Mouse (Mus musculus) fibroblast of lung, adult 2 months (primary cell): ENCODE data around the gene Srebf1.

Experiments used
- DNase-seq: peaks from one replicate; pipeline ENCODE4 v3.0.0-alpha.2; 2011; ENCODE audit warnings: low read depth

Srebf1 gene

DNA sequence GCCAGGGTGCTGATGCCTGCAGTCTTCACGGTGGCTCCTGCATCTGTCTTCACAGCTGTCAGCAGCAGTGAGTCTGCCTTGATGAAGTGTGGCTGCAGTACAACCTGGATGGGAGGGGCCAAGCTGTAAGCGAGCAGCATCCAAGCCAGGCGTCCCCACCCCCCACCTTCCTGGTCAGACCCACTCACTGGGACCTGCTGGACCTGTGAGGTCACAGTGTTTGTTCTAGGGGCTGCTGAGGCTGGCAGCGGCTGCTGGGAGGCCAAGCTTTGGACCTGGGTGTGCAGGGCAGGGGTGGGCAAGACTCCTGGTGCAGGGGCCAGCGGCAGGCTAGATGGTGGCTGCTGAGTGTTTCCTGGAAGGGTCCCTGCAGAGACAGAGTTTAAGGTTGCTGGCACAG lies 16.2 kb downstream of the Srebf1 start:
- DNase-seq = no peak

DNA sequence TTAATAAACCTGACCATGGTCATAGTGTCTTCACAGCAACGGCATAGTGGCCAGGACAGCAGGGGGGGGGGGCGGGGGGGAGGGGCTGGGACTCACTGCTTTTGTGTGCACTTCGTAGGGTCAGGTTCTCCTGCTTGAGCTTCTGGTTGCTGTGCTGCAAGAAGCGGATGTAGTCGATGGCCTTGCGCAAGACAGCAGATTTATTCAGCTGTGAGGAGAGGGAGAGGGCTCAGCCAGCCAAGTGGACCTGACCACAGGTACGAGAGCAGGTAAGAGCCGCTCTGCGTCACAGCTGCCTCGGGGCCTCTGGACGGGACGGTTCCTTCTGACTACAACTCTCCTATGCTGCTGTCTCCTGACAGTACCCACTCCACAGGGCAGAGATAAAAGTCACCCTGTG lies 17.4 kb downstream of the Srebf1 start:
- no peak for DNase-seq

DNA sequence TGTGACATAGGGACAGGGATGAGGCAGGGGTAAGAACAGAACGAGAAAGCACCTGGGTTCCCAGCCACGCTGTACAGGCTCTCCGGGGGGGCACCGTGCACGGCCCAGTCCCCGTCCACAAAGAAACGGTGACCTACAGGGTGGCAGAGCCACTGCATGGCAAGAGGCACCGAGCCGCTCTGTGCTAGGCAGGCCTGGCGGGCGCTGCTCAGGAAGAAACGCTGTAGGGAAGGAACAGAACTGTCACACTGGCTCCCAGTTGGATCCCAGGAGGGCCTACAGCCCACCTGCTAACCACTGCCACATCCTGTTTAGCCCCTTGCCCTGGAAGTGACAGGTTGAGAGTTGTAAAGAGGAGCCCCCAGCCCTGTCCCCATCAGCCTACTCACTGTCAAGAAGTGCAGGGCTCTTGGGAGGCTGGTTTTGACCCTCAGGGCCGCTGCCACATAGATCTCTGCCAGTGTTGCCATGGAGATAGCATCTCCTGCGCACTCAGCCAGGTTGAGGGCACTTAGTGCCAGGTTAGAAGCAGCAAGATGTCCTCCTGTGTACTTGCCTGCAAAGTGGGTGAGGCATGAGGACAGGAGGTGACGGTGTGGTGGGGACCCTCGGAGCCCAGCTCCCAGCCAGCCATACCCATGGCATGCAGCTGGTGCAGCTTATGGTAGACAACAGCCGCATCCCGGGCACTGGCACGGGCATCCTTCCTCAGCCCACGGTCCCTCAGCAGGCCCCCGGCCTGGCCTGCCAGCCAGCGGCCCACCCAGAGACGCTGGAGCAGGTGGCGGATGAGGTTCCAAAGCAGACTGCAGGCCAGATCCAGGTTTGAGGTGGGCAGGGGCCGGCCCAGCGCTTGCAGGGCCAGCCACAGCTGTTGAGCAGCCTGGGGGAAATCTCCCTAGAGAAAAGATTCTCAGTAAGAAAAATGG lies 19.4 kb downstream of the Srebf1 start:
- no peak for DNase-seq

DNA sequence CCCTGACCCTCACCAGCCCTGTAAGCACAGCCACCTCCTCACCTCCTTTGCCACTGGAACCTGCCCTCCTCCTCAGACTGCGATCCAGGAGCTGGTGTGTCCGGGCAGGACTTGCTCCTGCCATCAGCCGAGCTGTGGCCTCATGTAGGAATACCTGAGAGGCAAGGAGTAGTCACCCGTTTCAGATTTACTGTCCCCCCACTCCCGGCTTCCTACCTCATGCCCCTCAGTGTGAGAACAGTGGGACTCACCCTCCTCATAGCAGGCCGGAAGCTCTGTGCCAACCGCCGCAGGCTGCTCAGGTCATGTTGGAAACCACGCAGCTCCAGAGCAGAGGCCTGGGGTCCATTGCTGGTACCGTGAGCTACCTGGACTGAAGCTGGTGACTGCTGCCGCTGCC lies 22.0 kb downstream of the Srebf1 start:
- DNase-seq = no peak

DNA sequence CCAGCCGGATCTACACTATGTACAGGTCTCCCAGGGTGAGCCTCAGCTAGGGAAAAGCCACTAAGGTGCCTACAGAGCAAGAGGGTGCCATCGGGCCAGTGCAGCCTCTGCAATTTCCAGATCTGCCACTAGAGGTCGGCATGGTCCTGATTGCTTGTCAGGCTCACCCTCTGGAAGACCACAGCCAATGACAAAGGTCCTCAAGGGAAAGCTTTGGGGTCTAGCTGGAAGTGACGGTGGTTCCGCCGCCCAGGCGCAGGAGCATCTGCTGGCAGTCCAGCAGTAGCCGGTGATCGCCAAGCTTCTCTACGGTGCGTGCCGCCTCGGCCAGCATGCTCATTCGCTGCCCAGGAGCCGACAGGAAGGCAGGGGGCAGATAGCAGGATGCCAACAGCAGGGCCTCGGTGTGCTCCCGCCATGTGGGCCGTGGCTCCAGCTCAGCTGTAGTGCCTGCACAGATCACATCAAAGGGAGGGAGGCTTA lies 22.6 kb downstream of the Srebf1 start:
- peak; percentile 65 for DNase-seq

DNA sequence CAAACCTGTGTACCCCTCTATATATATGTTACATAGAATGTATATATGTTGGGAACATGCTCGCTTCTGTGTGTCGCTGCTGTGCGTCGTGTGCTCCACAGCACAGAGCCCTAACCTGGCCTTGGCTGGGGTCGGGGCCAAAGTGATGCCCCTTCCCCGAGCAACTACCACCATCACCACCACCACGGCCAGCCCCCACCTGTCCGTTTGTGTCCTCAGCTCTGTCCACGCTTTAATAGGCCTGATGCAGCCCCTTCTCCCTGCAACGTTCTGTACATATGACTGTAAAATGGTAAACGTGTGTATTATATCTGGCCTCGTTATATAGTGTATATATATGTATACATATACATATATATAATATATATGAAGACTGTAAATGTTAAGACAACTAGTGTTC lies 23.7 kb downstream of the Srebf1 start:
- DNase-seq = no peak

DNA sequence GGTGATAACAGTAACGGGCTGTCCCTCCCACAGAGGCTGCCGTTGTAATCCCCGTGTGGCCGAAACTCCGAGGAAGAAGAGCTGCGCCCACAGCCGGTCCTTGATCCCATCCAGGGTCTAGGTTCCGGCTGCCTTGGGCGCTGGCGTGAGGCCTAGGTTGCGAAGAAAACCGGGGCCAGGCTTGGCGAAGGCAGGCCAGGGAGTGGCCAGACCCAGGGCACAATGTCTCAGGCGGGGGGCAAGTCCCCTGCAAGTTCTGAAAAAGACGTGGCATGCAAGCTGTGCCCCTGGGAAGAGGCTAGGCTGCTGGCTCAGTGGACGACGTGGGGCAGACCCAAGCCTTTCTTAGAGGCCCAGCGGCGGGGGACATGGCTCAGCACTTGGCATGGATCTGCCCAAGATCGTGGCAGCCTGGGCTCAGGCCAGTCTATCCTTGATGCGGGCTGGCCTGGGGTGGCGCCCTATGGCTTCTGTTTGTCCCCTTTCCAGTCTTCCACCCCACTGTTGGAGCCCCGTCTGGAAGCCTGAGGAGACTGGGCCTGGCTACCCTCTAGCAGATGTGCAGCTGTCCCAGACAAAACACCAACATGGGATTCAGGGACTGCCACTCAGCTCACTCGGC lies 24.3 kb downstream of the Srebf1 start:
- no peak for DNase-seq

DNA sequence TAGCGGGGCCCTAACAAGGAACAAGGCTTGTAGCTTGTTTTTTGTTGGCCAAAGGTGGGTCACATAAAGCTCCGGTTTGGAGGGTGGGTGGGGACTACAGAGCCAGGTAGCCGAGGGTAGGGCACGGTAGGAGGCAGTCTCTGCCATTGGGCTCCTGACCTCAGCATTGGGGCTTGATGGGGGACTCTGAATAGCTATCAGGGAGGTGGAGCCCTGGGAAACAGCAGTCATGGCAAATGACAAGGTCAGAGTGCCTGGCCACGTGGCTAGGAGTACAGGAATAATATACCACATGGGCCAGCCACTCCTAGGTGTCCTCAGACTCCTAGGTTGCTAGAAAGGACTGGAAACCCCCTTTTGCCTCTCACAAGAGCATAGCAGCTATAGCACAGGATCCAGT lies 26.0 kb downstream of the Srebf1 start:
- no peak for DNase-seq

DNA sequence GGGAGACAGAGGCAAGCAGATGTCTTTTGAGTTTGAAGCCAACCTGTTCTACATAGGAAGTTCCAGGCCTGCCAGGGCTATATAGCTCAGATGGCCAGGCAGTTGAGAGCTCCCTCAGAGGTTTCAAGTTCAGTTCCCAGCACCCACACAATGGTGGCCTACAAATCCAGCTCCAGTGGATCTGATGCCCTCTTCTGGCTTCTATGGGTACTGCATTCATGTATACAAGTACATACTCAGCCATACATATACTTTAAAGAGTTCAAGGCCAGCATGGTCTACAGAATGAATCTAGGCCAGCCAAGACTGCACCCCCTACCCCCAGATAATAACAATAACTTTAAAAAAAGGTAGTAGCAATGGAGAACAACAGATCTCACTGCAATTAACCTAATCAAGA lies 27.3 kb downstream of the Srebf1 start:
- DNase-seq = no peak

DNA sequence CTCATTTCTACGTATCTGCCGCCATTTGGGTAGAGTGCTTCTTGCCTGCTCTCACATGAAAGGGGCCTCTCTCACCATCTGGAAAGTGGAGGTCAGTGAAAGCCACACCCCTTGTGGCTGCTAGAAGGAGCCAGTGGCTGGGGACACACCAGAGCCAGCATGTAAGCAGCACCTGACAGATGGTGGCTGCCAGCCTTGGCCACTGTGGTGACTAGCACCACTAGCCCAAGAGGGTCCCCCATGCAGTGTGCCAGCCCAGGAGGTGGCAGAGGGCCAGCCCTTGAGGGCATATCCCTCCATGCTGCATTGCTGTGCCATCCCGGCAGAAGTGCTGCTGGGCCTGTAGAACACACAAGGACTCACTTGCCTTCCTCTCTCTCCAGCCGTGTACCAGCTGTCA lies 28.8 kb downstream of the Srebf1 start:
- no peak for DNase-seq

DNA sequence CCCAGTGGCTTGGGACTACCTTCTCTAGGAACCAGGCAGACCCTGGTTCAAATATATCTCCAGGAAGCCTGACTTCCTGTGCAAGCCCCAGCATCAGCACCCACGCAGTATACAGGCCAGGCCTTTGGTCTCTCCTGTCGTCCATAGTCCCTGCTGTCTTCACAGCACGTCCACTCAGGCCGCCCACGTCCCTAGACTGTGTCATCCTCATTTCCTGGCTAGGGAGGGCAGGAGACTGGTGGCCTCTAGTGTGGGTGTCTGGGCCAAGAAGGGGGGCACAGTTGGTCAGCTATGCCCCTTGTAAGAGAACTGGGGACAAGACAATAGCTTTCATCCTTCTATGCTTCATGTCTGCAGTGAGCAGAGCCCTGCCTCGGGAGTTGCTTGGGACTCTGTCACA lies 29.8 kb downstream of the Srebf1 start:
- no peak for DNase-seq

DNA sequence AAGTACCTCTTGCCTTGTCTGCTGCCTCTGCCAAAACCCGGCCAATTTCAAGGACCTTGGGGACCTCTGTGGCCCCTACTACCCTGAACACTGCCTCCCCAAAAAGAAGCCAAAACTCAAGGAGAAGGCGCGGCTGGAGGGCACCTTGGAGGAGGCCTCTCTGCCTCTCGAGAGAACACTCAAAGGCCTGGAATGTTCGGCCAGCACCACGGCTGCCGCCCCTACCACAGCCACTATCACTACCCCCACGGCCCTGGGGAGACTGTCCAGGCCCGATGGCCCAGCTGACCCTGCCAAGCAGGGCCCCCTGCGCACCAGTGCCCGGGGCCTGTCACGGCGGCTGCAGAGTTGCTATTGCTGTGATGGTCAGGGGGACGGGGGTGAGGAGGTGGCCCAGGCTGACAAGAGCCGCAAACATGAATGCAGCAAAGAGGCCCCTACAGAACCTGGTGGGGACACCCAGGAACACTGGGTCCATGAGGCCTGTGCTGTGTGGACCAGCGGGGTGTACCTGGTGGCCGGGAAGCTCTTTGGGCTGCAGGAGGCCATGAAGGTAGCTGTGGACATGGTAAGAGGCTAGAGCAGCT lies 32.2 kb downstream of the Srebf1 start:
- no peak for DNase-seq

DNA sequence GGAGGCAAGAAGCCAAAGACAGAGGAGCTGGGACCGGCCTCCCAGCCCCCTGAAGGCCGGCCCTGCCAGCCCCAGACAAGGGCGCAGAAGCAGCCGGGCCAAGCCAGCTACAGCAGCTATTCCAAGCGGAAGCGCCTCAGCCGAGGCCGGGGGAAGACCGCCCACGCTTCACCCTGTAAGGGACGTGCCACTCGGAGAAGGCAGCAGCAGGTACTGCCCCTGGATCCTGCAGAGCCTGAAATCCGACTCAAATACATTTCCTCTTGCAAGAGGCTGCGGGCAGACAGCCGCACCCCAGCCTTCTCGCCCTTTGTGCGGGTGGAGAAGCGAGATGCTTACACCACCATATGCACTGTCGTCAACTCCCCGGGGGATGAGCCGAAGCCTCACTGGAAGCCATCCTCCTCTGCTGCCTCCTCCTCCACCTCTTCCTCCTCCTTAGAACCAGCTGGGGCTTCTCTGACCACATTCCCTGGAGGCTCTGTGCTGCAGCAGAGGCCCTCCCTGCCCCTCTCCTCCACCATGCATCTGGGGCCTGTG lies 32.8 kb downstream of the Srebf1 start:
- no peak for DNase-seq

DNA sequence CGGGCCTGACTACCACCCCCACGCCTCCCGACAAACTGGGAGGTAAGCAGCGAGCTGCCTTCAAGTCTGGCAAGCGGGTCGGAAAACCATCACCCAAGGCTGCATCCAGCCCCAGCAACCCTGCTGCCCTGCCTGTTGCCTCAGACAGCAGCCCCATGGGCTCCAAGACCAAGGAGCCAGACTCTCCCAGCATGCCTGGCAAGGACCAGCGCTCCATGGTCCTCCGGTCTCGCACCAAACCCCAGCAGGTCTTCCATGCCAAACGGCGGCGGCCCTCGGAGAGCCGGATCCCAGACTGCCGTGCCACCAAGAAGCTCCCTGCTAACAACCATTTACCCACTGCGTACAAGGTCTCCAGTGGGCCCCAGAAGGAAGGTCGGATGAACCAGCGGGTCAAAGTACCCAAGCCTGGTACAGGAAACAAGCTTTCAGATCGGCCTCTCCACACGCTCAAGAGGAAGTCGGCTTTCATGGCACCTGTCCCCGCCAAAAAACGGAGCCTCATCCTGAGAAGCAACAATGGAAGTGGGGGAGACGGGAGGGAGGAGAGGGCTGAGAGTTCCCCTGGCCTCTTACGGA lies 34.0 kb downstream of the Srebf1 start:
- DNase-seq = no peak

DNA sequence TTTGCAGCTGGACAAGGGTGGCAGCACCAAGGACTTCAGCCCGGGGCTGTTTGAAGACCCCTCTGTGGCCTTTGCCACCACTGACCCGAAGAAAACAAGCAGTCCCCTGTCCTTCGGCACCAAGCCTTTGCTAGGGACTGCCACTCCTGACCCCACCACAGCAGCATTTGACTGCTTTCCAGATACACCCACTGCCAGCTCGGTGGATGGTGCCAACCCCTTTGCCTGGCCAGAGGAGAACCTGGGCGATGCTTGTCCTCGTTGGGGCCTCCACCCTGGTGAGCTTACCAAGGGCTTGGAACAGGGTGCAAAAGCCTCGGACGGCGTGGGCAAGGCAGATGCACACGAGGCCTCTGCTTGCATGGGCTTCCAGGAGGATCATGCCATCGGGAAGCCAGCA lies 35.3 kb downstream of the Srebf1 start:
- no peak for DNase-seq

DNA sequence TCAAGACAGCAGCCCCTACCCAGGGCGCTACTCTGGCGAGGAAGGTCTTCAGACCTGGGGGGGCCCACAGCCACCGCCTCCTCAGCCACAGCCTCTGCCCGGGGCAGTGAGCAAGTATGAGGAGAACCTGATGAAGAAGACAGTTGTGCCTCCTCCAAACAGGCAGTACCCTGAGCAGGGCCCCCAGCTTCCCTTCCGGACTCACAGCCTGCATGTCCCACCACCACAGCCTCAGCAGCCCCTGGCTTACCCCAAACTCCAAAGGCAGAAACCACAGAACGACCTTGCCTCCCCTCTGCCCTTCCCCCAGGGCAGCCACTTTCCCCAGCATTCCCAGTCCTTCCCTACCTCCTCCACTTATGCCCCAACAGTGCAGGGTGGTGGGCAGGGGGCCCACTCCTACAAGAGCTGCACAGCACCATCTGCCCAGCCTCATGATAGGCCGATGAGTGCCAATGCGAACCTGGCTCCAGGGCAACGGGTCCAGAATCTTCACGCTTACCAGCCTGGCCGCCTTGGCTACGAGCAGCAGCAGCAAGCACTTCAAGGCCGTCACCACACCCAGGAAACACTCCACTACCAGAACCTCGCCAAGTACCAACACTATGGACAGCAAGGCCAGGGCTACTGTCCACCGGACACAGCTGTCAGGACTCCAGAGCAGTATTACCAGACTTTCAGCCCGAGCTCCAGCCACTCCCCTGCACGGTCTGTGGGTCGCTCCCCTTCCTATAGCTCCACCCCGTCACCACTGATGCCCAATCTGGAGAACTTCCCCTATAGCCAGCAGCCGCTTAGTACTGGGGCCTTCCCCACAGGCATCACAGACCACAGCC lies 36.8 kb downstream of the Srebf1 start:
- DNase-seq = no peak

DNA sequence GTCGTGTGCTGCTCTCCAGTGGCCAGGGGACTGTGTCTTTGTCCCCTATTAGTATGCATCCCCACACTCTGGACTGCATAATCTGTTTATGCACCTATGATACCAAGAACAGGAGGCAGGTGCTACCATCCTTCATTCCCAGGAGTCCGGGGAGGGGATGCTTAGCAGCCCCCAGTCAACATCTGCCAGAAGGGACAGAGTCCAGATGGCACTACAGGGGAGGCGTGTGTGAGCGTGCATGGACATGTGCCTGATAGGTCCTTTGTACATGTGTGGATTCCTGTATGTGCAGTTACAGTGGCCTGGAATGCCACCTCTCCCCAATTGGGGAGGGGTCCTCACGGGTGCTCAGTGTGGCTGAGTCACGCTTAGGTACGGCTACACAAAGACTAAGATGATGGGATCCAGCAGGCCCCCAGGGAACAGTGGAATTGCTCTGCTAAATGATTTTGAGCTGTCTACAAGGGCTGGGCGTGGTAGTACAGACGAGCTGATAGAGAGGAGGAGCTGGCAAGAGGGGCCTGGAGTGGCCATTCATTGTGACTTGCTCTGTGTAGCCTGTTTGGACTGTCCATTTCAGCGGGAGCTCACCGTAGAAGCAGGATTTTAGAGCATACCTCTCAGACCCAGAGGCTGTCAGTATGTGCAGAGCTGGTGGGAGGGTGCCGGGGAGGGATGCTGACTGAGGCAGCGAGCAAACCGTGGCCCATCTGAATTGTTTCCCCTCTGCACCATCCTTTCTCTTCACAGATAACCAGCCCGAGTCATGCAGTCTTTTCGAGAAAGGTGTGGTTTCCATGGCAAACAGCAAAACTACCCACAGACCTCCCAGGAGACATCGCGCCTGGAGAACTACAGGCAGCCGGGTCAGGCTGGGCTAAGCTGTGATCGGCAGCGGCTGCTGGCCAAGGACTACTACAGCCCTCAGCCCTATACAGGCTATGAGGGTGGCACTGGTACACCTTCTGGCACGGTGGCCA lies 37.7 kb downstream of the Srebf1 start:
- no peak for DNase-seq

DNA sequence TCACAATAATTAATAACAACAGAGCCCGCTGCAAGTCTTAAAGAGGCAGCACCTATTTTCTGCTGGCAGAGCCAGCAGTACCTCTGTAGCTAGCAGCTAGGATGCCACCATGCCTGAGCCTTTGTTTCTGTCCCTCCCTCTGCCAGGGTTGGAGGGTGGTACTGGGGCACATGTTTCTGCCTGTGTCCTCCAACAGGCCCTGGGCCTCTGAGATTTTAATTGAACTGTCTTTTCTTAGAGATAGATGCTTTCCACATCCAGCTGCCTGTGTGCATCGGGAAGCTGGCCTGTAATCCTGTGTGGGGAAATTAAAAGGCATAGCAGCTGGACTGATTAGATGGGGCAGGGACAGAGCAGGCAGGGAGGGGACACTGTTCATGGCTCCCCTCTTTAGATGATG lies 39.6 kb downstream of the Srebf1 start:
- DNase-seq = no peak

DNA sequence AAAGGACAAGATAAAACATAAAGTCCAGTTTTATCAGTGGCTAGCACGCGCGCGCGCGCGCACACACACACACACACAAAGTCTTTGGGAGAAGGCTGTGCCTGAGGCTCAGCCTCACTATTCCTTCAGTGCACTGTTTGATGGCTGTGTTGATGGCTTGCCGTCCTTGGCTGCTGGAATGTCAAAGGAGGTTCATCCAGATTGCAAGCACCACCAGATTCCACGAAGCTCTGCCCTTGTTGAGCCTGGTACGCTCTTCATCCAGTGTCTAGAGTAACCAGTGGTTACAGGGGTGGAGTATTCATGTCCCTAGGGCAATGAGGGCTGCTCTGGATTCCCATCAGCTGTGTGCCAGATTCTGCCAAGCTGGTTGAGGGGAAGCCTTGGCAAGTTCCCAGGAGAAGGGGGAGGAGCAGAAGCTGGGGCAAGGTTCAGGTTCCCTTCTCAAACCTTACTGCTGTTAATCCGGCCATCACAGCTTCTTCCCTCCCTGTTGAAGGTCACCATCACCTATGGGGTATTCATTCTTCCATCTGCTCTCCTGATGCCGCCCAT lies 40.2 kb downstream of the Srebf1 start:
- DNase-seq = no peak

DNA sequence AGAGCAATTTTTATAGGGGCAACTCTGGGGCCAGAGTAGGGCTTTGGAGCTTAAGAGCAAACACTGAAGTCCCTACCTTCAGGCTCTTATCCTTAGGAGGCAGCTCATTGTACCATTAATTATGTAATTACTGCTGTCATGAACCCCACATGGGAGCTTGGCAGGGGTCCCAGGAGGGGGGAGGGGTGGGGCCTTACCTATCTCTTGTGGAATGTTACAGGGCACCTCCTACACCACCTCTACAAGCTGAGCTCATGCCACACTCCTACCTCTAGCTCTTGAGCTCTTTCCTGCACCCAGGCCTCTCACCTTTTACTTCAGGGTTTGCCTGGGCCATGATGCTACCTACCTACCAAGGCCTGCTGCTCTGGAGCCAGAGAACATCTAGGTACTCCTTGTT lies 43.9 kb downstream of the Srebf1 start:
- DNase-seq = no peak
